Mouse (Mus musculus) heart, embryonic 15.5 days (tissue): ENCODE data around the gene Macrod1. TPM values are rescaled to one million over a fixed set of nuclear protein-coding genes. Genes with fewer than 3 reads are reported as not detected.

Experiments used
- ATAC-seq: fragments of 200-750 bp; cut with Nextera tagmentation; replicated peaks from 2 replicates; pipeline ENCODE4 v1.8.0; 2017; ENCODE audit warnings: low read depth, moderate TSS enrichment; ENCODE audit not compliant: insufficient number of reproducible peaks, insufficient read depth, low FRiP score
- H3K27ac ChIP-seq: fragments of 300-500 bp; sonication (generic); 2 replicates; pipeline ENCODE4 v1.5.1; 2015; ENCODE audit warnings: mild to moderate bottlenecking, inconsistent platforms
- H3K27me3 ChIP-seq: fragments of 300-500 bp; sonication (generic); 2 replicates; pipeline ENCODE4 v1.6.1; 2015; ENCODE audit warnings: inconsistent platforms
- H3K36me3 ChIP-seq: fragments of 300-500 bp; sonication (generic); 2 replicates; pipeline ENCODE4 v1.6.1; 2015; ENCODE audit warnings: mild to moderate bottlenecking, inconsistent platforms
- H3K4me1 ChIP-seq: fragments of 300-500 bp; sonication (generic); replicated peaks from 2 replicates; pipeline ENCODE4 v1.6.1; 2015; ENCODE audit warnings: inconsistent platforms
- H3K4me2 ChIP-seq: fragments of 300-500 bp; sonication (generic); 2 replicates; pipeline ENCODE4 v1.6.1; 2015; ENCODE audit warnings: inconsistent platforms, mild to moderate bottlenecking, moderate library complexity
- H3K4me3 ChIP-seq: fragments of 300-500 bp; sonication (generic); 2 replicates; pipeline ENCODE4 v1.5.1; 2015; ENCODE audit warnings: mild to moderate bottlenecking, inconsistent platforms
- H3K9ac ChIP-seq: fragments of 300-500 bp; sonication (generic); 2 replicates; pipeline ENCODE4 v1.6.1; 2015; ENCODE audit warnings: mild to moderate bottlenecking, inconsistent platforms
- H3K9me3 ChIP-seq: fragments of 300-500 bp; sonication (generic); replicated peaks from 2 replicates; pipeline ENCODE4 v1.6.1; 2016; ENCODE audit warnings: inconsistent platforms
- WGBS: fragments of 180-500 bp; shearing (Covaris S2); methylation state at CpG from one replicate; pipeline ENCODE4 v1.1.7; 2015; ENCODE audit warnings: mixed read lengths; 5-methylcytosine and 5-hydroxymethylcytosine counted together
- polyA plus RNA-seq: library from polyadenylated mRNA; unstranded; fragments of >200 nt; fragmentation: Nextera tagmentation; extraction: Ambion mirVana; gene quantifications from 2 replicates; pipeline ENCODE4 v1.2.1, GENCODE M21; 2015

Macrod1 gene
- polyA plus RNA-seq, 1 experiment from 2014 or later, result 57.6 TPM

DNA sequence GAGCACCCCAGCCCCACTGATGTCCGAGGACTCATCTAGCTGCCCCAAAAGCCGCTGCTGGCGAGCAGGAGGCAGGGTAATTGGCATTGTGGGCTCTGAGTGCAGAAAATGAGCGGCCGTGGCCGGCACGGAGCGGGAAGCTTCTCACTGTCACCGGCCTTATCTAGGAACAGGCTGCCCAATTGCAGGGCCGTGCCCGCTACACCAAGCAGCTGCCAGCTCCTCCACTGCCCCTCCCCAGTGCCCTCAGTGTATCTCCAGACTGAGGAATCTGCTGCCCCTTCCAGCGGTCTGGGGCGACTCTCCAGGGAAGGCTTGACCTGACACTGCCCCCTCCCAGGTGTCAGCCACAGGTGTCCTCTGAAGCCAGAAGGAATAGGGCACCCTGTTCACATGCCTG, 89.8 kb downstream of the Macrod1 start:
- no peak overlapping the region for H3K9ac ChIP-seq
- no peak overlapping the region for H3K4me2 ChIP-seq
- no peak overlapping the region for H3K27ac ChIP-seq
- no peak overlapping the region for H3K4me3 ChIP-seq
- 0 out of 2 replicates have a peak, but pooled peaks cover 19% of the 10 kb centered on the region for H3K27me3 ChIP-seq
- WGBS, result 64% methylated on average over 13 of the region's 13 CpGs
- H3K4me1 ChIP-seq, result peaks cover 62% of the 10 kb centered on the region
- H3K36me3 ChIP-seq, result no peaks in the 10 kb centered on the region
- ATAC-seq, result no peak
- no peaks in the 10 kb centered on the region for H3K9me3 ChIP-seq

DNA sequence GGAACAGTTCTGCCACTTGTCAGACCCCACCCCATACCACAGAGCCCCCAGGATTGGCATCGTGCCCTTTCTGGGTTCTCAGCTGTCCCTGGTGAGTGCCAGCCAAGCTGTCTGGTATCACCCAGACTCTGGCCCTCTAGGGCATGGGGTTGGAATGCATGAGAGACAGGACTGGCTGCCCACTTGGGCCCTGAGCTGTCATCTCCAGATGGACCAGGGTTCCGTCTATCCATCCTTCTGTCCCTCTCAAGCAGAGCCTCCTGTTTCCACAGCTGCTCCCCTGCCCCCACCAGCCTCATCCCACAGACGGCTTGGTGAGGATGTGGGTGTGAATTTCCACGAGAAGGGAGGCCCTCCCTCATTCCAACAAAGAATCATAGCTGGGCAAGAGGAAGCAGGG, 91.5 kb downstream of the Macrod1 start:
- Histone ChIP-seq H3K4me2 (no peak overlapping the region), H3K9ac (no peak overlapping the region), H3K27ac (no peak overlapping the region), H3K9me3 (no peaks in the 10 kb centered on the region), H3K27me3 (0 out of 2 replicates have a peak, but pooled peaks cover 19% of the 10 kb centered on the region), H3K4me1 (peaks cover 53% of the 10 kb centered on the region), H3K36me3 (no peaks in the 10 kb centered on the region), H3K4me3 (no peak overlapping the region)
- ATAC-seq, result no peak
- 41% methylated on average over 4 of the region's 4 CpGs for WGBS

DNA sequence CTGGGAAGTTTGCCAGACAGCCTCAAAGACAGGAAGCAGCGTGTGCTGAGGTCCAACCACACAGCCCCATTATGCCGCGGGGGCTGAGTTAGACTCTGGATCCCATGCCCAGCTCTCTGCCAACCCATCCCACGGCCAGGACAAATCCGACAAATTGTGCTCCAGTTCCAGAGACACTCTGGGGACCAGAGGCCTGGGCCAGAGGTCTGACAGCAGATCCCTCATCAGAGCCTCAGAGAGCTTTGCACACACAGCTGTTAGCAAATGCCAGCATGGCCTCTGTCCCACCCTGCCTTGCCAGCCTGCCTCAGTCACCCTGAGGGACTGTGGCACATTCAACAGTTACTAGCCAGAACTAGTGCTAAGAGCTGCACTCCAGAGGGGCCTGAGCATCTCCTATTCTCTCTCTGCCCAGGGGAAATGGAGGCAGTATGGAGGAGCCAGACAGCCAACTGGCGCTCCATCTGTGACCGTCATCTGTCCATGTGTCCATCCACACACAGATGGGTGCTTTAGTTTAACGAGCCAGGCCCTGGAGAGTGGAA, 92.0 kb downstream of the Macrod1 start:
- Histone ChIP-seq H3K4me2 (no peak overlapping the region), H3K27ac (no peak overlapping the region), H3K9me3 (no peaks in the 10 kb centered on the region), H3K4me3 (no peak overlapping the region), H3K36me3 (no peaks in the 10 kb centered on the region), H3K27me3 (0 out of 2 replicates have a peak, but pooled peaks cover 19% of the 10 kb centered on the region), H3K9ac (no peak overlapping the region), H3K4me1 (peaks cover 53% of the 10 kb centered on the region)
- ATAC-seq, result no peak
- 52% methylated on average over 8 of the region's 8 CpGs for WGBS

DNA sequence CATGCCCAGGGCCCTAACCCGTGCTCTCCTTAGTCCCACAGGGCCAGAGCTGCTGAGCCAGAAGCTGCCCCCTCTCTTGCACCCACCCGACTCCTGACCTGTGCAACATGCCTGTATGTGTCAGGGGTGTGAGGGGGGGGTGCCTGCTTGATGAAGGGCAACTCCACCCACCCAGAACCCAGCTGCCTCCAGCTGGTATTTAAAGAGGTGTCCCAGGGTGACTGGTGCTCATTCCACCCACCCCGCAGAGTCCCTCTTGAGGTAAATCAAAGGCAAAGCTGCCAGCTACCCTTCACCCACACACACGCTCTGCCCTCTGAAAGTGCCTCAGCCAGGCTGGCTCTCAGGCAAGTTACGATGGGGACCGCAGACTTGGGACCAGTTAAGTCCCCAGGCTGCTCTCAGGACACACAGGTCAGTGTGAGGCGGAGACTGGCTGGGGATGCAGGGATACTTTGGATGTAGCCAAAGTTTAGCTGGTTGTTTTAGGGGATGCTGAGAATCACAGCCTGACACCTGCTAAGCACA, 92.6 kb downstream of the Macrod1 start:
- Histone ChIP-seq H3K36me3 (no peaks in the 10 kb centered on the region), H3K9ac (no peak overlapping the region), H3K4me3 (no peak overlapping the region), H3K4me1 (peaks cover 47% of the 10 kb centered on the region), H3K27me3 (0 out of 2 replicates have a peak, but pooled peaks cover 19% of the 10 kb centered on the region), H3K27ac (no peak overlapping the region), H3K9me3 (no peaks in the 10 kb centered on the region), H3K4me2 (no peak overlapping the region)
- no peak for ATAC-seq
- WGBS, result 71% methylated on average over 7 of the region's 7 CpGs

DNA sequence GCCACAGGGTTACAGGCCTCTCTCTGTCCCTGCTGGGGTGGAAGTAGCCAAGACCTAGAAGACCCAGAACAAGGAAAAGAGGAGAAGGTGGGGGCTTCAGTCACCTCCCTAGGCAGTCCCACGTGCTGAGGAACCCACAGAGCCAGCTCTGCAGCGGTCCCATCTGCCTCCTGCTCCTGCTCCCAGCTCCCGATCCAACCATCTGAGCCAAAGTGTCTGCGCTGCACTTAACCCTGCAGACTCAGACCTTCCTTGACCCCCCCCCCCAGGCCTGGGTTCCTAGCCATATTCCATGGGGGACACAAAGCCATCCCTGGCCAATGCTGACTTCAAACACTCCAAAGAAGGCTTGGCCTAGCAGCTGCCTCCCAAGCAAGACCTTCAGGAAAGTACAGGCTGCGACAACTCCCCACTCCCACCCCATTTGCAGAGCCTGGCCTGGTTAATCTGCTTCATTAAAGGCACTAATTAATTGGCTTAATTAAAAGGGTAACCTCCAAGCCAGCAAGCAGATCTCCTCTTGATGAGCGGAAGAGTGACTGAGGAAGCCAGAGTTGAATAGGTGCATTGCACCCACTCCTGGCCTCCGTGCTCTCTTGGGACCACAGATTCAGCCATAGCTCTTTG, 94.8 kb downstream of the Macrod1 start:
- H3K9ac ChIP-seq, result no peak overlapping the region
- H3K4me3 ChIP-seq, result no peak overlapping the region
- WGBS, result 78% methylated on average over 7 of the region's 7 CpGs
- H3K36me3 ChIP-seq, result no peaks in the 10 kb centered on the region
- peaks cover 43% of the 10 kb centered on the region for H3K4me1 ChIP-seq
- no peak overlapping the region for H3K4me2 ChIP-seq
- 0 out of 2 replicates have a peak, but pooled peaks cover 1% of the 10 kb centered on the region for H3K27me3 ChIP-seq
- ATAC-seq, result no peak
- no peaks in the 10 kb centered on the region for H3K9me3 ChIP-seq
- H3K27ac ChIP-seq, result no peak overlapping the region

DNA sequence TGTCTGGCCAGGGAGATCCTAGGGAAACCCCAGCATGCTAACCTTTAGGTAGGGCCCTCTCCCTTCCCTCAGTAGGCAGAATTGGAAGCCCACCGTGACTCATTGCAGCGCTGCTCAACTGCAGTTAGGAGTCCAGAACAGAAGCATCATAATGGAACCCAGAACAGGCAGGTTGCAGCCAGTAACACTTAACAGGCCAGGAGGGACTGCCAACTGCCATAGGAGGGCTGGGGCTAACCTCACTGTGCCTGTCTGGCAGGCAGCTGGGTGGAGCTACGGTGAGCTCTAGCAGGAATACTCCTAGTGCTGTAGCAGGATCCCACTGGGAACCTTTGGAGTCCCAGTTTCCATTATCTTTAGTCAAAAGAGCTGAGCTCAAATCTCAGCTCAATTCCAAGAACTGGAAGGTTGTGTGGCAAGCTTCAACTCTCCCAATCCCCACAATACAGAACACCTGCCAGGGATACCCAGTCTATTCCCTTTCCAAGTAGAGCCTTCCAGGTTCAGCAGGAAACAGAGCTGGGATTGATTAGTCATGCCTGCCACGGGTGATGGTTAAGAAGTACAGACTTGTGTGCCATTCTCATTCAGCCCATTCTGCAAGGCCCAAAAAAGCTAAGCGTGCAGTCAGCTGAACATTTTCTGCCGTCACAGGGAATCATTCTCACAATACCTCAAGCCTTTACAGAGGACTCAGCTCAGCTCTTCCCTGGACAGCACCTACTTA, 95.5 kb downstream of the Macrod1 start:
- Histone ChIP-seq H3K27ac (no peak overlapping the region), H3K4me1 (peaks cover 47% of the 10 kb centered on the region), H3K36me3 (no peaks in the 10 kb centered on the region), H3K9me3 (no peaks in the 10 kb centered on the region), H3K4me3 (no peak overlapping the region), H3K4me2 (no peak overlapping the region), H3K27me3 (no peaks in the 10 kb centered on the region), H3K9ac (no peak overlapping the region)
- no peak for ATAC-seq
- WGBS, result 87% methylated on average over 6 of the region's 6 CpGs

DNA sequence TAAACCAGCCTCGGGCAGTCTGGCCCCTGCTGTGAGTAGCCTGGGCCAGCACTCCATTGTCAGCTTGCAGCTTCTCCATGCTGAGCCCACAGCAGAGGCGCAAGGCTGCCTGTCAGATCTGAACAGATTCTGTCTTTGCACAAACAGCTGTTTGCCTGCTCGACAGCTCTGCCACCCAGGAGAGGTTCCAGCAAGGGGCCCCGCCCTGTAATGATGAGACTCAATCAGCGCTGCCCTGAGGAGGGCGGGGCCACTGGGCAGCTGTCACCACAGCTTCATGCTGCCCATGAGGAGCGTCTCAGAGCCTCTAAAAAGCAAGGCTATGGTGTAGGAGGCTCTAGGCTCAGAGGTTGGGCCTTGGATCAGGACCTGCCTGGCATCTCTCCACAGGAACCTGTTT, 96.6 kb downstream of the Macrod1 start:
- H3K4me2 ChIP-seq, result no peak overlapping the region
- H3K27me3 ChIP-seq, result no peaks in the 10 kb centered on the region
- H3K27ac ChIP-seq, result no peak overlapping the region
- no peak overlapping the region for H3K9ac ChIP-seq
- H3K4me1 ChIP-seq, result peaks cover 55% of the 10 kb centered on the region
- H3K4me3 ChIP-seq, result no peak overlapping the region
- 28% methylated on average over 7 of the region's 7 CpGs for WGBS
- peak; percentile 45; the same call in 1 of the 2 replicates for ATAC-seq
- H3K9me3 ChIP-seq, result no peaks in the 10 kb centered on the region
- no peaks in the 10 kb centered on the region for H3K36me3 ChIP-seq

DNA sequence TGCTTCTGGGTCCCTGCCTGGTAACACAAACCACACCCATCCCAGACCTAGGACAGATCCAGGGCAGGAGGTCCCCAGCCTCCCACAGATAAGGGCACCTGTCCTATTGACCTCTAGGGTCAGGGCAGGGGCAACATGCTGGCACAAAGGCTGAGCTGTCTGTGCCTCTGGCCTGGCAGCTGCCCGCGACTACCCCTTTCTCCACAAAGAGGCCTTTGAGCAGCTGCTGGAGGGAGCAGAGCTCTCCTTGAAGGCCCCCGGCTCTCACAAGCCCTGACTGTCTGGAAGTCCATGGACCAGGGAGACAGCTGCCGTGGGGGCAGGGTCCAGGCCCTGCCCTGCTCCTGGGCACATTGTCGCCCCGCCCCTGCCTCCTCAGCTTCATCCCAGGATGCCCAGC, 98.6 kb downstream of the Macrod1 start:
- peaks cover 9% of the 10 kb centered on the region; the same call in 1 of the 2 replicates for H3K27me3 ChIP-seq
- ATAC-seq, result no peak
- no peaks in the 10 kb centered on the region for H3K36me3 ChIP-seq
- H3K4me1 ChIP-seq, result peaks cover 42% of the 10 kb centered on the region
- no peak overlapping the region for H3K4me2 ChIP-seq
- WGBS, result 68% methylated on average over 6 of the region's 6 CpGs
- no peak overlapping the region for H3K4me3 ChIP-seq
- H3K9ac ChIP-seq, result no peak overlapping the region
- H3K27ac ChIP-seq, result no peak overlapping the region
- no peaks in the 10 kb centered on the region for H3K9me3 ChIP-seq

DNA sequence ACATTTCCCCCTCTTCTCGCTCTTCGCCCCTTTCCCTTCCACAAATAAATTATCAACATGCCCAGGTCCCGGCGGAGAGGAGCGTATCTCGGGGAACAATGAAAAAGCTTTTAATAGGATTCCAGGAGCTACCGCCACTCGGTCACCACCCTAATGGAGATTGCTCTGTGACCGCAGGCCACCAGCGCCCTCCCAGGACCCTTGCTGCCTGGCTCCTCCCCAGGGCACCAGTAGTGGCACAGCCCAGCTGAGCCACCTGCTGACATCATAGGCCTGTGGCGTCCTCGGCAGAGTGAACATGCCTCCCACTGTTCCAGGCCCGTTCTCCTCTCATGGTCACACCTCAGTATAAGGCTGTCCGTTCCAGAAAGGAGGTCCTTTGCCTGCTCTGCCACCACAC, 101.1 kb downstream of the Macrod1 start:
- H3K4me1 ChIP-seq, result peaks cover 38% of the 10 kb centered on the region
- H3K9ac ChIP-seq, result peak overlapping the region; percentile 35; the same call in 1 of the 2 replicates
- H3K27me3 ChIP-seq, result peaks cover 14% of the 10 kb centered on the region
- H3K27ac ChIP-seq, result no peak overlapping the region
- H3K4me2 ChIP-seq, result no peak overlapping the region
- ATAC-seq, result no peak; the same call in 1 of the 2 replicates
- H3K36me3 ChIP-seq, result no peaks in the 10 kb centered on the region
- no peak overlapping the region for H3K4me3 ChIP-seq
- no peaks in the 10 kb centered on the region for H3K9me3 ChIP-seq
- 28% methylated on average over 14 of the region's 14 CpGs for WGBS

DNA sequence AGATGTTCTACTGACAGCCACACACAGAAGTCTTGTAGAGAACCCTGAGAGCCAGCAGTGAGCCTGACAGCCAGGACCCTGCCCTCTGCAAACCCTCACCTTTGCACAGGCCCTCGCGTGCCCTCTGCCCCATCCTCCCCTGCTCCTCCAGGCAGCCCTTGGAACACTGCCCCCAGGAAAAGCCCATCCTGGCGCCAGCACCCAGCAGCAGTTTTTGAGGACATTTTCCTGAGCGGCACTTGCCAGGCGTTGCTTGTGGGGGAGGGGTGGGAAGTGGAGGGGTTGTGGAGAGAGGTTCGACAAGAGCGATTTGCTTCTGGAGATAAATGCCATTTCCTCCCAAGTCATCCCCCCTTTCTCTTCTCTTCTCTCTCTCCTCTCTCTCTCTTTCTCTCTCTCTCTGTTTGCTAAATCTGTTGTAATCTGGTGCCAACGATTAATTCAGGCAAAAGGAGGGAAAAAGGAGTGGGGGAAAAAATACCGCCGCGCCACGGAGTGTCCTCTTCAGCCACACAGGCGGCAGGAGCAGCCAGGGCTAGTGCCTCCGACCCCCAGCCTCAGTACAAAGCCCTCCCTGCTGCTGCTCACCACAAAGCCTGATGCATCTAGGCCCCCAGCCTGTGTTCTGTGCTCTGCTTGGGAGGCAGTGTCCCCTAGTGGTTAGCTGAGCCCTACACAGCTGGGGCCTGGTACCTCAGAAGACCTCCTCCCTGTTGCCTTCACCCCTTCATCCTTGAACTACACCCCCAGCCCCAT, 103.7 kb downstream of the Macrod1 start:
- Histone ChIP-seq H3K36me3 (no peaks in the 10 kb centered on the region), H3K4me3 (no peak overlapping the region), H3K9me3 (no peaks in the 10 kb centered on the region), H3K9ac (no peak overlapping the region), H3K27ac (no peak overlapping the region), H3K4me1 (peaks cover 44% of the 10 kb centered on the region), H3K27me3 (peaks cover 37% of the 10 kb centered on the region), H3K4me2 (peak overlapping the region; percentile 23)
- 0 out of 2 replicates have a peak, but pooled peaks have one; percentile 23 for ATAC-seq
- WGBS, result 9% methylated on average over 14 of the region's 14 CpGs

DNA sequence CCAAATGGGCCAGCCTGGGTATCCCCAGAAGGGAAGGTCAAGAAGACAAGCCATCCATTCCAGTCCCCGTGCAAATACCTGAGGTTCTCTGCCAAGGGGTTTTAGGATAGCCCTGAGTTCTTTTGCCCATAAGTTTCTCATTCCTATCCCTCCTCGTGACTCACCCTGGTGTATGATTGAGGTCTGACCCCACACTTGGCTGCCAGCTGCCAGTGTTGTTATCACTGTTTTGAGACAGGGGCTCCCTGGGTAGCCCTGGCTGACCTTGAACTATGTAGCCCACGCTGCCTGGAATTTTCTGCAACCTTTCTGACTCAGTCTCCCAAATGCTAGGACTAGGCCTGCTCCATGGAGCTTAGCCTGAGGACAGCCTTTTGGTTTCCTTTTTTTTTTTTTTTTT, 104.5 kb downstream of the Macrod1 start:
- Histone ChIP-seq H3K4me2 (no peak overlapping the region), H3K27ac (no peak overlapping the region), H3K9ac (no peak overlapping the region), H3K4me1 (peaks cover 51% of the 10 kb centered on the region), H3K9me3 (no peaks in the 10 kb centered on the region), H3K4me3 (no peak overlapping the region), H3K27me3 (peaks cover 44% of the 10 kb centered on the region), H3K36me3 (no peaks in the 10 kb centered on the region)
- 65% methylated on average over 3 of the region's 3 CpGs for WGBS
- no peak for ATAC-seq
